Mouse (Mus musculus) embryonic facial prominence, embryonic 14.5 days (tissue): ENCODE measurements around the gene Ammecr1. TPM values are rescaled to one million over a fixed set of nuclear protein-coding genes. Genes with fewer than 3 reads are reported as not detected.
A peak's percentile ranks its signal among the peaks of the same experiment; 100 is the strongest.

Experiments
- ATAC-seq: fragments of 200-750 bp; cut with Nextera tagmentation; 2 replicates; pipeline ENCODE4 v1.8.0; 2017; ENCODE audit warnings: low read depth, moderate number of reproducible peaks, moderate TSS enrichment
- DNase-seq: peaks from one replicate; pipeline ENCODE4 v3.0.0-alpha.2; 2015; ENCODE audit warnings: low spot score
- H3K27ac ChIP-seq: fragments of 300-500 bp; sonication (generic); replicated peaks from 2 replicates; pipeline ENCODE4 v1.5.1; 2014; ENCODE audit warnings: low read depth, mild to moderate bottlenecking, low read length, moderate library complexity
- H3K27me3 ChIP-seq: fragments of 300-500 bp; sonication (generic); replicated peaks from 2 replicates; pipeline ENCODE4 v1.6.1; 2014; ENCODE audit warnings: low read length; ENCODE audit not compliant: control insufficient read depth, insufficient read depth
- H3K36me3 ChIP-seq: fragments of 300-500 bp; sonication (generic); 2 replicates; pipeline ENCODE4 v1.6.1; 2014; ENCODE audit warnings: low read length, mixed read lengths; ENCODE audit not compliant: control insufficient read depth, insufficient read depth
- H3K4me1 ChIP-seq: fragments of 300-500 bp; sonication (generic); 2 replicates; pipeline ENCODE4 v1.6.1; 2014; ENCODE audit warnings: antibody characterized with exemption, low read length; ENCODE audit not compliant: control insufficient read depth, insufficient read depth
- H3K4me2 ChIP-seq: fragments of 300-500 bp; sonication (generic); 2 replicates; pipeline ENCODE4 v1.6.1; 2014; ENCODE audit warnings: low read depth, mild to moderate bottlenecking, low read length, moderate library complexity, mixed read lengths
- H3K4me3 ChIP-seq: fragments of 300-500 bp; sonication (generic); 2 replicates; pipeline ENCODE4 v1.5.1; 2014; ENCODE audit warnings: low read depth, mild to moderate bottlenecking, low read length
- H3K9ac ChIP-seq: fragments of 300-500 bp; sonication (generic); 2 replicates; pipeline ENCODE4 v1.6.1; 2014; ENCODE audit warnings: low read depth, mild to moderate bottlenecking, low read length, moderate library complexity, mixed read lengths
- H3K9me3 ChIP-seq: fragments of 300-500 bp; sonication (generic); 2 replicates; pipeline ENCODE4 v1.6.1; 2016; ENCODE audit warnings: low read length; ENCODE audit not compliant: control insufficient read depth
- WGBS: fragments of 180-500 bp; shearing (Covaris S2); extraction: QIAGEN DNeasy Blood & Tissue Kit; methylation state at CpG from one replicate; pipeline ENCODE4 v1.1.7; 2014; 5-methylcytosine and 5-hydroxymethylcytosine counted together
- polyA plus RNA-seq: library from polyadenylated mRNA; unstranded; fragments of >200 nt; fragmentation: Nextera tagmentation; extraction: Ambion mirVana; gene quantifications from 2 replicates; pipeline ENCODE4 v1.2.1, GENCODE M21; 2014

The Ammecr1 gene
- polyA plus RNA-seq, 1 experiment from 2014 or later: 21.8 TPM

- Histone ChIP-seq H3K9me3 (no peaks in the 10 kb centered on the region), H3K9ac (no peak overlapping the region), H3K4me2 (no peak overlapping the region), H3K27ac (no peak overlapping the region), H3K36me3 (no peaks in the 10 kb centered on the region), H3K4me3 (no peak overlapping the region), H3K27me3 (peaks cover 16% of the 10 kb centered on the region), H3K4me1 (no peaks in the 10 kb centered on the region)
- ATAC-seq (no peak), DNase-seq (no peak)
- 83% methylated on average over 9 of the region's 9 CpGs for WGBS
These were observed 68.1 kb downstream of the Ammecr1 start for GRCm38 (mm10) chrX:142898295-142898887.

- ATAC-seq (no peak), DNase-seq (no peak)
- Histone ChIP-seq H3K36me3 (no peaks in the 10 kb centered on the region), H3K27ac (no peak overlapping the region), H3K4me2 (no peak overlapping the region), H3K4me1 (no peaks in the 10 kb centered on the region), H3K27me3 (peaks cover 16% of the 10 kb centered on the region), H3K9me3 (no peaks in the 10 kb centered on the region), H3K9ac (no peak overlapping the region), H3K4me3 (no peak overlapping the region)
- 84% methylated on average over 6 of the region's 6 CpGs for WGBS
These were observed 69.0 kb downstream of the Ammecr1 start for GRCm38 (mm10) chrX:142897477-142898000.

GRCm38 (mm10) chrX:142895316-142895715 is 71.2 kb downstream of the Ammecr1 start:
- Histone ChIP-seq H3K4me2 (no peak overlapping the region), H3K27ac (peak overlapping the region; percentile 28; the same call in 1 of the 2 replicates), H3K4me1 (no peaks in the 10 kb centered on the region), H3K9me3 (no peaks in the 10 kb centered on the region), H3K4me3 (no peak overlapping the region), H3K36me3 (no peaks in the 10 kb centered on the region), H3K27me3 (peaks cover 10% of the 10 kb centered on the region), H3K9ac (no peak overlapping the region)
- DNase-seq (peak; percentile 43), ATAC-seq (no peak)
- 57% methylated on average over 2 of the region's 2 CpGs for WGBS

- no peak for ATAC-seq
- H3K9ac ChIP-seq: no peak overlapping the region
- 91% methylated on average over 7 of the region's 7 CpGs for WGBS
These were observed 80.6 kb downstream of the Ammecr1 start for GRCm38 (mm10) chrX:142885962-142886361.

GRCm38 (mm10) chrX:142883593-142883992 is 82.9 kb downstream of the Ammecr1 start:
- 83% methylated on average over 4 of the region's 4 CpGs for WGBS
- DNase-seq: no peak
- no peak for ATAC-seq
- Histone ChIP-seq H3K4me2 (no peak overlapping the region), H3K9me3 (no peaks in the 10 kb centered on the region), H3K27me3 (0 out of 2 replicates have a peak, but pooled peaks cover 11% of the 10 kb centered on the region), H3K4me3 (no peak overlapping the region), H3K27ac (no peak overlapping the region), H3K4me1 (no peaks in the 10 kb centered on the region), H3K9ac (no peak overlapping the region), H3K36me3 (no peaks in the 10 kb centered on the region)

More at GRCm38 (mm10) chrX:142885962-142886361, 80.6 kb downstream of the Ammecr1 start:
- Histone ChIP-seq H3K27me3 (0 out of 2 replicates have a peak, but pooled peaks cover 7% of the 10 kb centered on the region), H3K4me1 (no peaks in the 10 kb centered on the region), H3K27ac (no peak overlapping the region), H3K4me2 (no peak overlapping the region), H3K4me3 (no peak overlapping the region), H3K36me3 (no peaks in the 10 kb centered on the region), H3K9me3 (no peaks in the 10 kb centered on the region)
- no peak for DNase-seq

- Histone ChIP-seq H3K4me2 (no peak overlapping the region), H3K9ac (no peak overlapping the region), H3K4me1 (no peaks in the 10 kb centered on the region), H3K27me3 (peaks cover 14% of the 10 kb centered on the region; the same call in 1 of the 2 replicates), H3K4me3 (no peak overlapping the region), H3K27ac (no peak overlapping the region), H3K36me3 (no peaks in the 10 kb centered on the region), H3K9me3 (no peaks in the 10 kb centered on the region)
- DNase-seq (no peak), ATAC-seq (no peak)
- WGBS: 77% methylated on average over 5 of the region's 5 CpGs
These were observed 84.3 kb downstream of the Ammecr1 start for GRCm38 (mm10) chrX:142882255-142882654.

- no peaks in the 10 kb centered on the region for H3K36me3 ChIP-seq
- no peaks in the 10 kb centered on the region for H3K9me3 ChIP-seq
- H3K4me1 ChIP-seq: no peaks in the 10 kb centered on the region
- DNase-seq (peak; percentile 22), ATAC-seq (no peak)
- no peak overlapping the region for H3K4me2 ChIP-seq
- no peak overlapping the region for H3K9ac ChIP-seq
- H3K4me3 ChIP-seq: no peak overlapping the region
- H3K27me3 ChIP-seq: 0 out of 2 replicates have a peak, but pooled peaks cover 4% of the 10 kb centered on the region
- H3K27ac ChIP-seq: no peak overlapping the region
- 72% methylated on average over 2 of the region's 2 CpGs for WGBS
These were observed 96.7 kb downstream of the Ammecr1 start for GRCm38 (mm10) chrX:142869844-142870243.

- Histone ChIP-seq H3K9me3 (no peaks in the 10 kb centered on the region), H3K9ac (no peak overlapping the region), H3K4me2 (no peak overlapping the region), H3K4me1 (no peaks in the 10 kb centered on the region), H3K4me3 (no peak overlapping the region), H3K27ac (no peak overlapping the region), H3K27me3 (no peaks in the 10 kb centered on the region; the same call in 1 of the 2 replicates), H3K36me3 (no peaks in the 10 kb centered on the region)
- 84% methylated on average over 9 of the region's 9 CpGs for WGBS
- DNase-seq: no peak
- ATAC-seq: no peak
These were observed 118.5 kb downstream of the Ammecr1 start for GRCm38 (mm10) chrX:142848032-142848431.

- Histone ChIP-seq H3K4me1 (no peaks in the 10 kb centered on the region), H3K27me3 (no peaks in the 10 kb centered on the region; the same call in 1 of the 2 replicates), H3K9ac (no peak overlapping the region), H3K4me3 (no peak overlapping the region), H3K36me3 (0 out of 2 replicates have a peak, but pooled peaks cover 5% of the 10 kb centered on the region), H3K27ac (no peak overlapping the region), H3K9me3 (no peaks in the 10 kb centered on the region), H3K4me2 (no peak overlapping the region)
- ATAC-seq: no peak
- 77% methylated on average over 6 of the region's 6 CpGs for WGBS
- DNase-seq: no peak
These were observed 120.3 kb downstream of the Ammecr1 start for GRCm38 (mm10) chrX:142846266-142846665.
